Mouse (Mus musculus): ENCODE data around the gene Upp2.

- TF ChIP-seq POLR2A (IDR thresholded peaks at IDR 0.05; ENCODE audit: low read depth, low read length) (no peak), CTCF (IDR thresholded peaks at IDR 0.05; ENCODE audit: extremely low read depth, insufficient read length, insufficient replicate concordance, low read depth, low read length) (no peak)
Observed at GRCm38 (mm10) chr2:58703226-58703625, 136.1 kb downstream of the Upp2 start.

Data from small intestine, adult 2 months (tissue).